Comparison of ENCODE assay signal across 13 mouse cellular contexts in genomic region chr12:100400119-100400518, GRCm38 (mm10).
"Had no signal": no experiment of that assay in that cellular context is flagged by ENCODE, and none has a peak within 500 bp of the region (broad histone marks: within the 10 kb centered on the region; RNA-seq: fewer than 3 reads in every experiment).

No protein-coding gene starts in this region.

- H3K9ac ChIP-seq: limb, embryonic 13.5 days; liver, embryonic 14.5 days; lung, embryonic 15.5 days; neural tube, embryonic 13.5 days had no signal

- H3K9me3 ChIP-seq: limb, embryonic 13.5 days; lung, embryonic 15.5 days; megakaryocyte, embryonic 14.5 days; neural tube, embryonic 13.5 days had no signal

- H3K4me2 ChIP-seq: limb, embryonic 13.5 days; lung, embryonic 15.5 days; midbrain, embryonic 11.5 days; neural tube, embryonic 13.5 days had no signal

- H3K27ac ChIP-seq: liver, embryonic 14.5 days; macrophage; neural tube, embryonic 13.5 days had no signal

- DNase-seq: kidney, adult 11 months; kidney, postnatal 25 days; lung, postnatal 14 days; retina, postnatal 1 day; thymus, postnatal 4 days had no signal

- ATAC-seq: midbrain, embryonic 16.5 days had no signal

- H3K4me3 ChIP-seq: limb, embryonic 13.5 days; lung, embryonic 15.5 days; megakaryocyte, embryonic 14.5 days; neural tube, embryonic 13.5 days had no signal

- H3K27me3 ChIP-seq: limb, embryonic 13.5 days; lung, embryonic 15.5 days; megakaryocyte, embryonic 14.5 days; neural tube, embryonic 13.5 days had no signal
